Mouse (Mus musculus): ENCODE results near the gene Ucp2. TPM values are rescaled to one million over a fixed set of nuclear protein-coding genes. Genes with fewer than 3 reads are reported as not detected.

Gene Ucp2
- polyA plus RNA-seq, 1 experiment from 2014 or later: 78.6 TPM

- H3K27me3 ChIP-seq: no peaks in the 10 kb centered on the region
- H3K27ac ChIP-seq: no peak overlapping the region
- 73% methylated on average over 7 of the region's 7 CpGs for WGBS
- ATAC-seq (ENCODE audit: low FRiP score): no peak
- H3K9me3 ChIP-seq: no peaks in the 10 kb centered on the region
- no peak overlapping the region for H3K4me3 ChIP-seq
- no peak overlapping the region for H3K4me2 ChIP-seq
- no peak overlapping the region for H3K9ac ChIP-seq
- no peaks in the 10 kb centered on the region for H3K36me3 ChIP-seq
- no peaks in the 10 kb centered on the region for H3K4me1 ChIP-seq (replicated peaks)
Observed at GRCm38 (mm10) chr7:100520204-100520603, 27.1 kb downstream of the Ucp2 start.

DNA sequence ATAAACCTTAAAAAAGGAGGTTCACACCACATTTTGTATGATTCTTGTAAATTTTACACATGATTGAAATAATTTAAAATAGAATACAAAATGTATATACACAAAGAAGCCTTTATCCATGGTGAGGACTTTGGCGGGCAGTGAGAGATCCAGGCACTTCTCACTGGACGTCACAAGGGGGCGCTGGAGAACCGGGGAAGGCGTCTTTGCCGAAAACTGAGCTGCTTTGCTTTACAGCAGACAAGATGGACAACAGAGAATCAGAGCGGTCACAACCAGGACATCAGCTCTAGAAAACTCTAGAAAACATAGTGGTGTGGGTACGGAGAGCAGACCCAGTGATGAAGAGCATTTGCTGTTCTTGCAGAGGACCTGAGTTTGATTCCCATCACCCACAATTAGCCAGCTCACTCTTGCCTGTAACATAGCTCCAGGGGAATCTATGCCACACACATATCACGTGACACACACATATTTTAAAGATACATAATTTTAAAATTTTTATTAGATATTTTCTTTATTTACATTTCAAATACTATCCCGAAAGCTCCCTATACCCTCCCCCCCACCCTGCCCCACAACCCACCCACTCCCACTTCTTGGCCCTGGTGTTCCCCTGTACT lies 27.6 kb downstream of the Ucp2 start:
- no peak overlapping the region for H3K27ac ChIP-seq
- no peak overlapping the region for H3K9ac ChIP-seq
- WGBS: 24% methylated on average over 10 of the region's 10 CpGs
- peak; percentile 10; the same call in 1 of the 2 replicates for ATAC-seq (ENCODE audit: low FRiP score)
- no peak overlapping the region for H3K4me3 ChIP-seq
- no peak overlapping the region for H3K4me2 ChIP-seq
- no peaks in the 10 kb centered on the region for H3K36me3 ChIP-seq
- H3K9me3 ChIP-seq: no peaks in the 10 kb centered on the region
- no peaks in the 10 kb centered on the region for H3K4me1 ChIP-seq (replicated peaks)
- no peaks in the 10 kb centered on the region for H3K27me3 ChIP-seq

GRCm38 (mm10) chr7:100522222-100522621 lies 29.1 kb downstream of the Ucp2 start:
- Histone ChIP-seq H3K27ac (no peak overlapping the region), H3K4me3 (no peak overlapping the region), H3K9ac (no peak overlapping the region), H3K4me2 (no peak overlapping the region), H3K4me1 (replicated peaks) (no peaks in the 10 kb centered on the region), H3K36me3 (no peaks in the 10 kb centered on the region), H3K9me3 (no peaks in the 10 kb centered on the region), H3K27me3 (no peaks in the 10 kb centered on the region)
- ATAC-seq (ENCODE audit: low FRiP score): no peak
- WGBS: 83% methylated on average over 3 of the region's 3 CpGs

DNA sequence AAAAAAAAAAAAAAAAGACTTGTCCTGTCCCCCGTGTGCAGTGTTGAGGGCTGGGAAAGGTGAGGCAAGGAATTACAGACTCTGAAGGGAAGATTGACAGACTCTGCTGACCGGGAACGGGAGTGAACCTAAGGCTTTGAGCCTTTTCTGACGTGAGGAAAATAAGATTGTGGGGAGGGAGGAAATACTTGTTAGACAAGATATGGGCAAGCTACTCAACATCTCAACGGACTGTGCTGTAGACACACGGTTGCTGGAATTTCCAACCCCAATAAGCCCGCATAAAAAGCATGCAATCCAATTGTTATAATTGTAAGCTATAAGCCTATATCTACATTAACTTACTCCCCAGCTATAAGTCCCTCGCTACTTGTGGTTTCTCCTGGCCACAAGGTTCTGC lies 31.5 kb downstream of the Ucp2 start:
- H3K4me3 ChIP-seq: no peak overlapping the region
- 80% methylated on average over 8 of the region's 8 CpGs for WGBS
- no peaks in the 10 kb centered on the region for H3K27me3 ChIP-seq

GRCm38 (mm10) chr7:100530766-100531165 lies 37.6 kb downstream of the Ucp2 start:
- Histone ChIP-seq H3K4me1 (replicated peaks) (0 out of 2 replicates have a peak, but pooled peaks cover 4% of the 10 kb centered on the region), H3K4me3 (no peak overlapping the region), H3K9me3 (no peaks in the 10 kb centered on the region), H3K27me3 (no peaks in the 10 kb centered on the region), H3K27ac (no peak overlapping the region), H3K4me2 (no peak overlapping the region), H3K9ac (no peak overlapping the region), H3K36me3 (no peaks in the 10 kb centered on the region)
- no peak for ATAC-seq (ENCODE audit: low FRiP score)
- WGBS: 91% methylated on average over 5 of the region's 5 CpGs

More for the DNA sequence above, 31.5 kb downstream of the Ucp2 start:
- 0 out of 2 replicates have a peak, but pooled peaks cover 4% of the 10 kb centered on the region for H3K4me1 ChIP-seq (replicated peaks)
- no peak for ATAC-seq (ENCODE audit: low FRiP score)
- H3K27ac ChIP-seq: no peak overlapping the region
- H3K4me2 ChIP-seq: no peak overlapping the region
- no peaks in the 10 kb centered on the region for H3K36me3 ChIP-seq
- no peak overlapping the region for H3K9ac ChIP-seq
- H3K9me3 ChIP-seq: no peaks in the 10 kb centered on the region

GRCm38 (mm10) chr7:100533503-100533902 lies 40.4 kb downstream of the Ucp2 start:
- ATAC-seq (ENCODE audit: low FRiP score): no peak
- peaks cover 11% of the 10 kb centered on the region for H3K4me1 ChIP-seq (replicated peaks)
- H3K36me3 ChIP-seq: no peaks in the 10 kb centered on the region
- no peaks in the 10 kb centered on the region for H3K9me3 ChIP-seq
- H3K27me3 ChIP-seq: no peaks in the 10 kb centered on the region
- 69% methylated on average over 2 of the region's 2 CpGs for WGBS
- no peak overlapping the region for H3K4me2 ChIP-seq
- H3K9ac ChIP-seq: peak overlapping the region; percentile 35; the same call in 1 of the 2 replicates
- H3K27ac ChIP-seq: no peak overlapping the region
- H3K4me3 ChIP-seq: no peak overlapping the region

DNA sequence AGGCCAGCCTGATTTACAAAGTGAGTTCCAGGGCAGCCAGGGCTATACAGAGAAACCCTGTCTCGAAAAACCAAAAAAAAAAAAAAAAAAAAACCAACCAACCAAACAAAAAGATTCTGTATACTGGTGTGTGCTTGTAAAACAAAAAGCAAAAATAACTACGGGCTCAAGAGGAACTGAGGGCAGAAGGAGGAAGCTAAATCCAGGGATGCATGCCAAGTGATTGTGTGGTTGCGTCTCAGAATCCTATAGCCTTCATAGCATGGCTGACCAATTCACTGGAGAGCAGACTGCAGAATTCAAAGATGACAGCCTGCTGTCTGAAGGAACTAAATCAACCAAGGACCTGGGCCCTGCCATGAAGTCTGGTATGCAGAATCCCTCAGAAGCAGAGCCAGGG lies 41.1 kb downstream of the Ucp2 start:
- Histone ChIP-seq H3K27ac (no peak overlapping the region), H3K9me3 (no peaks in the 10 kb centered on the region), H3K4me1 (replicated peaks) (peaks cover 11% of the 10 kb centered on the region), H3K36me3 (peaks cover 6% of the 10 kb centered on the region), H3K9ac (no peak overlapping the region), H3K4me3 (no peak overlapping the region), H3K4me2 (no peak overlapping the region), H3K27me3 (no peaks in the 10 kb centered on the region)
- 86% methylated on average over 3 of the region's 3 CpGs for WGBS
- no peak for ATAC-seq (ENCODE audit: low FRiP score)

- H3K9ac ChIP-seq: no peak overlapping the region
- no peak for ATAC-seq (ENCODE audit: low FRiP score)
- H3K9me3 ChIP-seq: no peaks in the 10 kb centered on the region
- peaks cover 17% of the 10 kb centered on the region for H3K36me3 ChIP-seq
- peaks cover 11% of the 10 kb centered on the region for H3K4me1 ChIP-seq (replicated peaks)
- no peak overlapping the region for H3K27ac ChIP-seq
- H3K4me3 ChIP-seq: no peak overlapping the region
- WGBS: 82% methylated on average over 2 of the region's 2 CpGs
- no peaks in the 10 kb centered on the region for H3K27me3 ChIP-seq
- H3K4me2 ChIP-seq: peak overlapping the region; percentile 70; the same call in 1 of the 2 replicates
Observed at GRCm38 (mm10) chr7:100535831-100536230, 42.7 kb downstream of the Ucp2 start.

- peak within 1 kb of the TSS; percentile 83 for H3K9ac ChIP-seq
- H3K27me3 ChIP-seq: no peaks in the 10 kb centered on the region
- peak within 1 kb of the TSS; percentile 92 for H3K27ac ChIP-seq
- peaks cover 11% of the 10 kb centered on the region for H3K4me1 ChIP-seq (replicated peaks)
- H3K36me3 ChIP-seq: peaks cover 17% of the 10 kb centered on the region
- H3K4me3 ChIP-seq: peak within 1 kb of the TSS; percentile 67
- no peaks in the 10 kb centered on the region for H3K9me3 ChIP-seq
- WGBS: under 1% methylated on average over 33 of the region's 33 CpGs
- peak; percentile 99 for ATAC-seq (ENCODE audit: low FRiP score)
- H3K4me2 ChIP-seq: peak within 1 kb of the TSS; percentile 70
Observed at GRCm38 (mm10) chr7:100536804-100537518, 43.8 kb downstream of the Ucp2 start, which contains the start of gene Coa4. TSS of gene Coa4 (plus strand) at chr7:100537071.

DNA sequence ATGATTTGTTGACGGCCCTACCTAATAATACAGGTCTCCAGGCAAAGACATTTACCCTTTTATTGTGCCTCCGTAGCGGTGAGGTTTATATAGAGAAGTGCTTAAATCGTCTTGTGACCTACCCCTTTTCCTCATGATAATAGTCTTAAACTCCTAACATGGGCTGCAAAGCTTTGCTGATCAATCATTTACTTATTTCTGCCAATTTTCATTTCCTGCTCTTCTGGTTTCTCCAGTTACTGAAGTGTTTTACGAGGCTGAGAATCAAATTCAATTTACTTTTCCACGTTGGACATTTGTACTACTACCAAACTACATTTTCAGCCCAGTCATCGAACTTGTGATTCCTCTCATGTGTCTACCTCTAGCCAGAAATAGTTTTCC lies 44.4 kb downstream of the Ucp2 start:
- peak overlapping the region; percentile 83 for H3K9ac ChIP-seq
- H3K9me3 ChIP-seq: no peaks in the 10 kb centered on the region
- peaks cover 11% of the 10 kb centered on the region for H3K4me1 ChIP-seq (replicated peaks)
- ATAC-seq (ENCODE audit: low FRiP score): no peak
- no peaks in the 10 kb centered on the region for H3K27me3 ChIP-seq
- H3K27ac ChIP-seq: peak overlapping the region; percentile 92
- WGBS: 34% methylated on average over 7 of the region's 7 CpGs
- H3K4me3 ChIP-seq: peak overlapping the region; percentile 67
- H3K36me3 ChIP-seq: peaks cover 17% of the 10 kb centered on the region
- peak overlapping the region; percentile 70 for H3K4me2 ChIP-seq

DNA sequence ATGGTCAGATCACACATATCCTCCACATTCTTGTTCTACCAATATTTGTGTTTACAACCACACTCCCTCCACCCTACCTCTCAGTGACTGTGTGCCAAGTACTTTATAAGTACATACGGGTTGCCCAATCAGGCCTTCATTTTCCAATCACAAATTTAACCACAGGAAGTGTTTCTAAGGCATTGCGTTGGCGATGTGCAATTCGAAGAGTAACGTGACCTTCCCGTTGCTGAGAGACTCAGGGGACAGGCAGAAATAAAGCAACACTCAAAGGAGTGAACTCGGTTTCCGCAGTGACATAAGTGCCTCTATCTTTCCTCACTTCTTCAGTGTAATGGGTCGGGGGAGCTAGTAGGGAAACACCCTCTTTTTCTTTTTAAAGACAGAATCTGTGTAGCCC lies 46.4 kb downstream of the Ucp2 start:
- no peak overlapping the region for H3K4me3 ChIP-seq
- ATAC-seq (ENCODE audit: low FRiP score): no peak
- peaks cover 11% of the 10 kb centered on the region for H3K4me1 ChIP-seq (replicated peaks)
- H3K9me3 ChIP-seq: no peaks in the 10 kb centered on the region
- peaks cover 17% of the 10 kb centered on the region for H3K36me3 ChIP-seq
- H3K4me2 ChIP-seq: no peak overlapping the region
- WGBS: 97% methylated on average over 9 of the region's 9 CpGs
- H3K9ac ChIP-seq: no peak overlapping the region
- H3K27me3 ChIP-seq: no peaks in the 10 kb centered on the region
- H3K27ac ChIP-seq: no peak overlapping the region

DNA sequence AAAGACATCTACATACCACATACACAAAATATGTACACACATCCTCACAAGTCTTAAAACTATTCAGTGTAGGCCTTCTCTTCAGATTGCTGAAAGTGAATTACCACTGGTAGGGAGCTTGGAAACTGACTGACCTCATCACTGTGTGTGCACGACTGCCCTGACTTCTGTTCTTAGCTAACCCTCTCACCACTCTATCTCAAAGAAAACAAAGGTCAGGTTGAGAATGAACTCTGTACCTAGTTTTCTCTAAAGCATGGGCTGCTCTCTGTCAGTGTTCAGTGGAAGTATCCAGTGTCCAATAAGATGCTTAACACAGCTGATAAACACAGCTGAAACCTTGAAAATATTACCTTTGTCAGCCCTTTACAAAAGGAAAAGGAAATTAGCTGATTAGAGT lies 51.3 kb downstream of the Ucp2 start:
- no peaks in the 10 kb centered on the region for H3K9me3 ChIP-seq
- 80% methylated on average over 1 of the region's 1 CpGs for WGBS
- peaks cover 32% of the 10 kb centered on the region for H3K36me3 ChIP-seq
- no peak overlapping the region for H3K27ac ChIP-seq
- no peak overlapping the region for H3K4me2 ChIP-seq
- H3K4me1 ChIP-seq (replicated peaks): no peaks in the 10 kb centered on the region
- no peaks in the 10 kb centered on the region for H3K27me3 ChIP-seq
- ATAC-seq (ENCODE audit: low FRiP score): no peak
- no peak overlapping the region for H3K4me3 ChIP-seq
- no peak overlapping the region for H3K9ac ChIP-seq

DNA sequence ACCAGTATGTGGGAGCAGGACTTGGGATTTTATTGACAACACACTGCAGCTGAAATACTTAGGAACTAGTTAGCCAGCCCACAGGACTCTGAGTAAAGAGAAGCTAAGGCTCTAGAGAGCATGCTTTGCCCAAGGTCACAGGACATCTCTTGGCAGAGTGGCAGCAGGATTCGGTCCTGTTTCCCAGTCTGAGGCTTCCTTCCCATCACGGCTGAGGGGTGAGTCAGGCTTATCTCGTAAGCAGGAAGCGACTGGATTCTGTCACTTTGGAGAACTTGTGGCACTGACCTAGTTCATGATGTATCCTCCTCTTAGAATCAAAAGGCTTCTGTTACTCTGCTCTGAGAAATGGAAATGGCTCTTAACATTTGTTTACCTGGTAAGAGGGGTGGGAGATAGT lies 54.5 kb downstream of the Ucp2 start:
- no peaks in the 10 kb centered on the region for H3K4me1 ChIP-seq (replicated peaks)
- H3K27ac ChIP-seq: no peak overlapping the region
- peaks cover 27% of the 10 kb centered on the region for H3K36me3 ChIP-seq
- WGBS: 92% methylated on average over 4 of the region's 4 CpGs
- no peak for ATAC-seq (ENCODE audit: low FRiP score)
- H3K4me3 ChIP-seq: no peak overlapping the region
- no peaks in the 10 kb centered on the region for H3K9me3 ChIP-seq
- no peak overlapping the region for H3K4me2 ChIP-seq
- H3K27me3 ChIP-seq: no peaks in the 10 kb centered on the region
- no peak overlapping the region for H3K9ac ChIP-seq

Measured in hindbrain, embryonic 13.5 days (tissue).